Mouse (Mus musculus): Measurements from ENCODE around the gene Rassf5.

Gene Rassf5

DNA sequence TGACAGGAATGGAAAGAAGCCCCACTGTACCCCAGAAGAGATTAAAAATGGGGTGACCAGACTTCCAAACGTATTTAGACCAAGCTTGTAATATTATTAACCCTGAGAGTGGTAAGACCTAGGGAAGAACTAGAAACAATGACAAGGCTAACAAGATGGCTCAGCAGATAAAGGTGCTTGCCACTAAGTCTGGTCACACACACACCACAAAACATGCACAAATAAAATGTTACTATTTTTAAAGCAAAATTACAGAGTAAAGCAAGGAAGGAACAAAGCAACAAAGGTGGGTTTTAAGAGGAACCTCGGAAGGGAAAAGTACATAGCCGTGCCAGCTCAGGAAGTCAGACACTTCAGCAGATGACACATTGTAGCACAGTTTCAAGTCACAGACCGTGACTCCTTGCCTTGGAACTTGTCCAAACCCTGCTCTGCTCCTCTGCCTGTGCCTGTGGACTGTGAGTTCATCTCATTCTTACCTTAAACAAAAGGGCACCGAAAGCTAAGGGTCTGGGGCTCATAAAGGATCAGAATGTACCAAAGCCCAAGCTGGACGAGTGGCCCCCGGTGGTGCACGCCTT is 110.0 kb downstream of the Rassf5 start:
- DNase-seq = peak; percentile 68 to 71

DNA sequence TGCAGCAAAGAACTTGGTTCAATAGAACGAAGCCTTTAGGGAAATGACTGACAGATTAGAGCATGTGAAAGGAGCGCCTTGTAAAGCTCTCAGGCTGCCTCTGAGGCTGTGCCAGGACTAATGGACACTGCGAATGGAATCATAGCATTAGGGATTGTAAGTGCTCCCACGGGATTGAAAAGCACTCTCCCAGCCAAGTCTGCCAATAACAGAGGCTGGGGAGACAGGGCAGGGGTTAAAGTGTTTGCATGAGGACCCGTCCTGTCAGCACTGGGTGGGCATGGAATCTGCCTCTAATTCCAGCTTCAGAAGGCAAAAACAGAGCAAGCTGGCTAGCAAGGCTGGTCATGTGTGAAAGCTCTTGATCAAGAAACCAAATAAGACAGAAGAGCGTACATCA is 110.8 kb downstream of the Rassf5 start:
- no peak for DNase-seq
